Mouse (Mus musculus): Measurements from ENCODE around the gene Hist2h3c2.

The Hist2h3c2 gene

DNA sequence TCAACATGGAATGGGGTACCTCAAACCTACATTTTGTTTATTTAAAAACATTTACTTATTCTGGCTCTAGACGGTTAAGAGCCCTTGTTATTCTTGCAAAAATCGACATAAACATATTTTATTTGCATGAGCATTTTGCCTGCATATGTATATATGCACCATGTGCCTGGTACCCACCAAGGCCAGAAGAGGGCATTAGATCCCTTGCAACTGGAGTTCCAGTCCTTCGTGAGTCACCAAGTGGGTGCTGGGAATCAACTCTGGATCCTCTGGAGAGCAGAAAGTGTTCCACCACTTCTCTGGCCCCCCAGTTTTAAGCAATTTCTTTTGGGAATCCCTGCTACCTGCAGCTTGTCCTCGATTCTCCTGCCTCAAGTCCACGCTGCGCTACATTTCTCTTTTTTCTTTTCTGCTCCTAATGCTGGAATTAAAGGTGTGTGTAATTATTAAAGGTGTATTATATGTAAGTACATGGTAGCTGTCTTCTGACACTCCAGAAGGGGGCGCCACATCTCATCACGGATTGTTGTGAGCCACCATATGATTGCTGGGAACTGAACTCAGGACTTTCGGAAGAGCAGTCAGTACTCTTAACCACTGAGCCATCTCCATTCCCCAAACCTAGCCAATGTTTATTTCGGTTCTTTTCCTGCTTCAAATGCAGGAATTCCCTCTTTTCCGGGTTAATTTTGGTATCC lies 43.2 kb downstream of the Hist2h3c2 start:
- DNase-seq: no peak

DNA sequence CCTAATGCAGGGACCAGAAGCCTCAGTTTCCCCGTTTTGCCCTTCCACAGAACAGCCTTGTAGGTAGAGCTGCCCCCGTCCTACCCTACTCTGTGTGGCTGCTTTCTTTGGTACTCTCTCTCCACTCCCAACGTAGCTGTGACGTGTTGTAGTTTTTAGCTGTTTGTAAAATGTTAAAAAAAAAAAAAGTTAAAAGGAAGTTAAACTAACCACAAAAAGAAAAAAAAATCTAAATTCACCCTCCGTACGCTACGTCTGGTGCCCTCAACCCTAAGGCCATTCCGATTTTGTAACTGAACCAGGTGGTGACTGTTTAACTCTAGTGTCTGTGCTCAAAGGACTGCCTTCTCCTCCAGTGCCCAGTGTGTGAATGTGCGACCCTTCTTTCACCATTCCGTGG lies 44.0 kb downstream of the Hist2h3c2 start:
- DNase-seq: no peak

GRCm38 (mm10) chr3:96192977-96193376 lies 46.0 kb downstream of the Hist2h3c2 start:
- no peak for DNase-seq

Data from cerebellum, adult 9-11 months (tissue).